Mouse (Mus musculus) liver, embryonic 16.5 days (tissue): ENCODE measurements around the gene Atpif1. TPM values are rescaled to one million over a fixed set of nuclear protein-coding genes. Genes with fewer than 3 reads are reported as not detected.
"Not testable (repeated sequence)": the region's sequence is repeated elsewhere in the genome, so short reads cannot be mapped to it uniquely, and the experiment has no call there.

Experiments
- ATAC-seq: fragments of 200-750 bp; cut with Nextera tagmentation; 2 replicates; pipeline ENCODE4 v1.8.0; 2017; ENCODE audit warnings: low read depth, mild to moderate bottlenecking, moderate number of reproducible peaks, moderate library complexity
- H3K27ac ChIP-seq: fragments of 300-500 bp; sonication (generic); 2 replicates; pipeline ENCODE4 v1.5.1; 2014; ENCODE audit warnings: mild to moderate bottlenecking, low read length
- H3K27me3 ChIP-seq: fragments of 300-500 bp; sonication (generic); 2 replicates; pipeline ENCODE4 v1.6.1; 2014; ENCODE audit warnings: low read depth, low read length, mixed read lengths; ENCODE audit not compliant: control insufficient read depth, insufficient read depth
- H3K36me3 ChIP-seq: fragments of 300-500 bp; sonication (generic); 2 replicates; pipeline ENCODE4 v1.6.1; 2014; ENCODE audit warnings: mild to moderate bottlenecking; ENCODE audit not compliant: control insufficient read depth, insufficient read depth
- H3K4me1 ChIP-seq: fragments of 300-500 bp; sonication (generic); 2 replicates; pipeline ENCODE4 v1.6.1; 2014; ENCODE audit warnings: low read depth, low read length, mixed read lengths; ENCODE audit not compliant: control insufficient read depth
- H3K4me2 ChIP-seq: fragments of 300-500 bp; sonication (generic); 2 replicates; pipeline ENCODE4 v1.6.1; 2014; ENCODE audit warnings: low read depth, low read length, mixed read lengths
- H3K4me3 ChIP-seq: fragments of 300-500 bp; sonication (generic); 2 replicates; pipeline ENCODE4 v1.5.1; 2014; ENCODE audit warnings: low read depth, mild to moderate bottlenecking, low read length
- H3K9ac ChIP-seq: fragments of 300-500 bp; sonication (generic); 2 replicates; pipeline ENCODE4 v1.6.1; 2014; ENCODE audit warnings: low read depth, low read length
- H3K9me3 ChIP-seq: fragments of 300-500 bp; sonication (generic); replicated peaks from 2 replicates; pipeline ENCODE4 v1.6.1; 2016; ENCODE audit warnings: low read length; ENCODE audit not compliant: control insufficient read depth
- WGBS: fragments of 180-500 bp; shearing (Covaris S2); extraction: QIAGEN DNeasy Blood & Tissue Kit; methylation state at CpG from one replicate; pipeline ENCODE4 v1.1.7; 2014; ENCODE audit not compliant: insufficient replicate concordance; 5-methylcytosine and 5-hydroxymethylcytosine counted together
- polyA plus RNA-seq: library from polyadenylated mRNA; unstranded; fragments of >200 nt; fragmentation: Nextera tagmentation; extraction: Ambion mirVana; gene quantifications from 2 replicates; pipeline ENCODE4 v1.2.1, GENCODE M21; 2015

Gene Atpif1
- polyA plus RNA-seq, 1 experiment from 2014 or later, result 1,068 TPM

DNA sequence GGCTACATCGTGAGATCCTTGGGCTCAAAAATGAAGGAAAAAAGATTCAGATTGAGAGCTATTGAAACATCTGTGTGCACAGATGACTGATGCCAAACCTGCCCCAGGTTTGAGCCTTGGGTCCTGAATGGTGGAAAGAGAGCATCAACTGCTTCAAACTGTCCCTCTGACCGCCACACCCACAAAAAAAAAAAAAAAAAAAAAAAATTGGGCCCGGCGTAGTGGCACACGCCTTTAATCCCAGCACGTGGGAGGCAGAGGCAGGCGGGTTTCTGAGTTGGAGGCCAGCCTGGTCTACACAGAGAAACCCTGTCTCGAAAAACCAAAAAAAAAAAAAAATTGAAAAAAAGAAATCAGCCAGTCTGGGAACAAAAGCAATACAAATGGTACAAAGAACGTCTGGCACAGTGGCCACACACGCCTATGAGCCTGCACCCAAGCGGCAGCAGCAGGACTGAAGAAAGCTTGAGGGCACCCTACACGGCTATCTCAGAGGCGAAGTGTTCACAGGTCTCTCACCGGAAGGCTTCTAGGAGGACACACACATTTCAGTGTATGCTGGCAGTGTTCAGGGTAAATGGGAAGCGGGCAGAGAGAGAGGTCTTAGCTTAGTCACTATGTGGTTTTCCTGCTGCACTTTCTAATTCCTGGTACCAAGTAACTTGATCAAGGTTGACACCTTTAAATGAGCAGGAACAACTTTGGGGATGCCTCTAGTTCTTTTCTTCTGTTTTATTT lies 43.0 kb downstream of the Atpif1 start:
- H3K27me3 ChIP-seq, result no peaks in the 10 kb centered on the region
- H3K4me2 ChIP-seq, result no peak overlapping the region
- peaks cover 6% of the 10 kb centered on the region for H3K4me1 ChIP-seq
- WGBS, result 63% methylated on average over 15 of the region's 15 CpGs
- no peak for ATAC-seq
- H3K9ac ChIP-seq, result no peak overlapping the region
- no peaks in the 10 kb centered on the region; the same call in 1 of the 2 replicates for H3K36me3 ChIP-seq
- H3K4me3 ChIP-seq, result no peak overlapping the region
- no peaks in the 10 kb centered on the region for H3K9me3 ChIP-seq
- H3K27ac ChIP-seq, result no peak overlapping the region

DNA sequence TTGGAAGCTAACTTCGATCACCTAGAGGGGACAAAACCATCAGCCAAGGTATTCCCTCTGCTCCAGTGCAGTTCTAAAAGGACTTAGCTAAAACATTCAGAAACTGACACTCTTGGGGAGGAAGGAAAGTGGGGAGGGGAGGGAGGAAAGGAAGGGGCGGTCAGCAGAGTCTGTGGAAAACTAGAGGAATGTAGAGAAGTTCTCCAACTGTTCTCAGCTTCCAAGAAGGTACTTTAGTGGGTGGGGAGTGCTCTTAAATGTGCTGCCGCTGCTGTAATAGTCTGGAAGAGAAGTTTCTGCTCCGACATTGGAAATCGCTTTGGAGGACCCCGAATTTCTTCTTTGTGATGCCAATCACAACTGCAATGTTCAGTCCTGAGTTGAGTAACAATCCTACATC lies 44.5 kb downstream of the Atpif1 start:
- Histone ChIP-seq H3K27me3 (no peaks in the 10 kb centered on the region), H3K9ac (no peak overlapping the region), H3K36me3 (no peaks in the 10 kb centered on the region; the same call in 1 of the 2 replicates), H3K27ac (no peak overlapping the region), H3K4me3 (no peak overlapping the region), H3K4me2 (no peak overlapping the region), H3K4me1 (peaks cover 6% of the 10 kb centered on the region), H3K9me3 (no peaks in the 10 kb centered on the region)
- WGBS, result 71% methylated on average over 6 of the region's 6 CpGs
- no peak for ATAC-seq

DNA sequence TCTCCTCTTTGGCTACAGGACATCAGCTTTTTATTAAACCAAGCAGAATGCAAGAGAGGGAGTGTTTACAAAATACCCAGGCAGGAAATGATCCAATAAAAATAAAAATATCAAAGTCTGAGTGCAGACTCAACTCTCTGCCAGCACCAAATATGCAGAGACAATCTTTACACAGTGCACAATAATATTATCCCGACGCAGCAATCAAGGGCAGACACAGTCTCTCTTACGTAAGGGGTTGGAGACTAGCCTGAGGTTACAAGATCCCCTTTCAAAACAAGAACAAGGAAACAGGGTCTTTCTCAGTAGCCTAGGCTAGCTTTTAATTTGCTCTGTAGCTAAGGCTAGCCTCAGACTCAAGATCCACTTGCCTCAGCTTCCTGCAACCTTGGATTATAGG lies 44.9 kb downstream of the Atpif1 start:
- no peaks in the 10 kb centered on the region for H3K27me3 ChIP-seq
- no peaks in the 10 kb centered on the region; the same call in 1 of the 2 replicates for H3K36me3 ChIP-seq
- H3K9me3 ChIP-seq, result no peaks in the 10 kb centered on the region
- no peak for ATAC-seq
- WGBS, result 67% methylated on average over 3 of the region's 3 CpGs
- no peak overlapping the region for H3K4me3 ChIP-seq
- no peak overlapping the region for H3K4me2 ChIP-seq
- no peak overlapping the region for H3K27ac ChIP-seq
- H3K9ac ChIP-seq, result no peak overlapping the region
- peaks cover 6% of the 10 kb centered on the region for H3K4me1 ChIP-seq

DNA sequence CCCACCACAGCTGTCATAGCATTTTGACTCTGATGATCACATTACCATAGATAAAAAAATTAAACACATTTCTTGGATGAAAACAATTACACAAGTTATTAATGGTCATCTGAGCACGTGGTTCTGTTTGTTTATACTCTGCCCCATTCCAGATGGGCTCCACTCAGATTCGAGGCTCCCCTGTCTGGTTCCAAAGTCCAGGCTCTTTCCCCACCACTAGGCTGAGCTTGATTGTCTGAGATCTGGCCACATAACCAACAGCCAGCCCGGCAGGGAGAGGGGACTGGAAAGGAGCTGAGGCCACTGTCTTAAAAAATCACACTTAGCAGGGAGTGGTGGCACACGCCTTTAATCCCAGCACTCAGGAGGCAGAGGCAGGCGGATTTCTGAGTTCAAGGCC lies 48.6 kb downstream of the Atpif1 start:
- Histone ChIP-seq H3K9ac (no peak overlapping the region), H3K27me3 (no peaks in the 10 kb centered on the region), H3K4me2 (no peak overlapping the region), H3K36me3 (no peaks in the 10 kb centered on the region), H3K27ac (no peak overlapping the region), H3K9me3 (no peaks in the 10 kb centered on the region), H3K4me3 (no peak overlapping the region), H3K4me1 (peaks cover 2% of the 10 kb centered on the region; the same call in 1 of the 2 replicates)
- peak; percentile 55; the same call in 1 of the 2 replicates for ATAC-seq
- WGBS, result 50% methylated on average over 5 of the region's 5 CpGs

DNA sequence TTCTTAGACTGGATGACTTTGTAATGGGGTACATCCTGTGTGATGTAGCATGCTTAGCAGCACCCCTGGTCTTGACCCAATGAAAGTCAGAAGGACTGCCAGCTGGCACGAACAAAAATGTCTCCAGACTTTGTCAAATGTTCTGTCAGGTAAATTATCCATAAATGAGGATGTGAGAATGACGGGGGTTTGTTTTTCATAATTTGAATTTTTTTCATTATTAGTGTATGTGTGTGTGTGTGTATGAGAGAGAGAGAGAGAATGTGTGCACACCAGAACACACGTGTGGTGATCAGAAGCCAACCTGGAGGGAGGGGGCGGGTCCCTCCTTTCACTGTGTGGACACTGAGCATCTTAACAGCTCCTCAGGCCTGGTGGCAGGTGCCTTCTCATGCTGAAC lies 49.2 kb downstream of the Atpif1 start:
- H3K27ac ChIP-seq, result no peak overlapping the region
- no peak overlapping the region for H3K9ac ChIP-seq
- no peak overlapping the region for H3K4me3 ChIP-seq
- H3K4me2 ChIP-seq, result no peak overlapping the region
- H3K27me3 ChIP-seq, result no peaks in the 10 kb centered on the region
- H3K4me1 ChIP-seq, result peaks cover 2% of the 10 kb centered on the region; the same call in 1 of the 2 replicates
- no peak for ATAC-seq
- WGBS, result 60% methylated on average over 4 of the region's 4 CpGs
- no peaks in the 10 kb centered on the region for H3K36me3 ChIP-seq
- no peaks in the 10 kb centered on the region for H3K9me3 ChIP-seq

DNA sequence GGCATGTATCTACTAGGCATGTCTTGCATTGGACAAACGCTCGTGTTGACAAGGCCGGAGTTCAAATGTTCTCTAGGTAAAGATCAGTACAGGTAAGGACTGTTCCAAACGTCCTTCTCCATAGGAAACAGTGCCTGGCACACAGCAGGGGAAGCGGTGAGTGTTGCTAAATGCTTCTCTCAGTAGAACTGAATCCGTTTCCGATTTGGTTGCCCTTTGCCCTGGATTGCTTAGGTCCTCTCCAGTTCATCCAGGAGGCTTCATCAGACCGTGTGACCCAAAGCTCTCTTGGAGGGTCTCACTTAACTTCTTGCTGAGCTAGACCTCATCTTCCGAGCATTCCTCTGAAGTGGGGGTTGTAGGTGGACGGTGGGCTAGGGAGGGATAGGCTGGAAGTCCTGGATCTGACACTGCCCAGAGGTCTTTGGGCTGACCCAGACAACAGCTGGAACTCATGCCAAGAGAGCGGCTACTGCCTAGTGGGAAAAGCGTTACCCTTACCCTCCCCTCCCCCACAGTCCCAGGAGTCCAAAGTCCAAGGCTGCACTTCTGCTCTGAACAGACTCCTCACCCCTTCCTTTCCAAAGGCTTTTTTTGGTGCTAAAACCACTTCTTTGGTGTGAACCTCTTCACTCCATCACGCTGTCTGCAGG lies 50.4 kb downstream of the Atpif1 start:
- Histone ChIP-seq H3K4me2 (no peak overlapping the region), H3K27me3 (no peaks in the 10 kb centered on the region), H3K9ac (no peak overlapping the region), H3K27ac (peak overlapping the region; percentile 56), H3K4me1 (peaks cover 2% of the 10 kb centered on the region; the same call in 1 of the 2 replicates), H3K9me3 (no peaks in the 10 kb centered on the region), H3K4me3 (no peak overlapping the region), H3K36me3 (no peaks in the 10 kb centered on the region)
- ATAC-seq, result peak; percentile 61
- WGBS, result 61% methylated on average over 13 of the region's 13 CpGs

DNA sequence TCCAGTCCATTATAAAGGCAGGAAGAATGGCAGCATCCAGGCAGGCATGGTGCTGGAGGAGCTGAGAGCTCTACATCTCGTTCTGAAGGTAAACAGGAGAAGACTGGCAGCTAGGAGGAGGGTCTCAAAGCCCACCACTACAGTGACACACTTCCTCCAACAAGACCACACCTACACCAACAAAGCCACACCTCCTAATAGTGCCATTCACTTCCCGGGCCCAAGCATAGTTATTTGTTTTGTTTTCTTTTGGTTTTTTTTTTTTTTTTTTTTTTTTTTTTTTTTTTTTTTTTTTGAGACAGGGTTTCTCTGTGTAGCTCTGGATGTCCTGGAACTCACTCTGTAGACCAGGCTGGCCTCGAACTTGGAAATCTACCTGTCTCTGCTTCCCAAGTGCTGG lies 51.4 kb downstream of the Atpif1 start:
- H3K27me3 ChIP-seq, H3K9ac ChIP-seq, H3K9me3 ChIP-seq, H3K4me3 ChIP-seq, H3K36me3 ChIP-seq, H3K4me1 ChIP-seq, ATAC-seq, H3K4me2 ChIP-seq, H3K27ac ChIP-seq: not testable (repeated sequence)
- WGBS, result 60% methylated on average over 3 of the region's 3 CpGs

Other genes starting within 250 kb of the Atpif1 start
- 0.41 and 0.61 TPM in 2 replicates for gene Rab42, start 230.3 kb downstream of the Atpif1 start, polyA plus RNA-seq
- gene Trnau1ap, start 204.1 kb downstream of the Atpif1 start, polyA plus RNA-seq, result 26.9 and 27.3 TPM in 2 replicates
- gene Rcc1, start 180.1 kb downstream of the Atpif1 start, polyA plus RNA-seq, result 41.3 and 44.2 TPM in 2 replicates
- gene Phactr4, start 111.2 kb downstream of the Atpif1 start, polyA plus RNA-seq, result 7.6 and 9.9 TPM in 2 replicates
- 8.2 and 11.4 TPM in 2 replicates for gene Med18, start 69.7 kb downstream of the Atpif1 start, polyA plus RNA-seq
- 7.9 and 8.1 TPM in 2 replicates for gene Sesn2, start 23.2 kb downstream of the Atpif1 start, polyA plus RNA-seq
- gene Dnajc8, start 1.9 kb upstream of the Atpif1 start, polyA plus RNA-seq, result 77.7 and 83.4 TPM in 2 replicates
- 0.91 and 1.2 TPM in 2 replicates for gene Ptafr, start 30.4 kb upstream of the Atpif1 start, polyA plus RNA-seq
- 13.2 and 14.5 TPM in 2 replicates for gene Eya3, start 105.3 kb upstream of the Atpif1 start, polyA plus RNA-seq
- 2.5 and 3.9 TPM in 2 replicates for gene Xkr8, start 198.9 kb upstream of the Atpif1 start, polyA plus RNA-seq
- gene Smpdl3b, start 223.6 kb upstream of the Atpif1 start, polyA plus RNA-seq, result 0.75 and 0.90 TPM in 2 replicates
- gene Rpa2, start 234.7 kb upstream of the Atpif1 start, polyA plus RNA-seq, result 65.4 and 72.6 TPM in 2 replicates